In genomic region chr12:76404836-76405182, GRCm38 (mm10) we compare ENCODE assay signal across 9 mouse cellular contexts. TPM values are rescaled to one million over a fixed set of nuclear protein-coding genes. Genes with fewer than 3 reads are reported as not detected.
DNase-seq lines count a peak whose midpoint lies in the region; ATAC-seq and TF ChIP-seq lines count a peak whose summit lies in the region.
"Had no signal": no experiment of that assay in that cellular context is flagged by ENCODE, and none has a peak within 500 bp of the region (broad histone marks: within the 10 kb centered on the region; RNA-seq: fewer than 3 reads in every experiment).

No protein-coding gene starts in this region.

- H3K9me3 ChIP-seq in neural tube, embryonic 11.5 days (ENCODE audit: control insufficient read depth, low read length): no peaks in the 10 kb centered on the region
- no peaks in the 10 kb centered on the region for H3K9me3 ChIP-seq in forebrain, embryonic 16.5 days (ENCODE audit: control insufficient read depth, low read length)
- no peaks in the 10 kb centered on the region for H3K9me3 ChIP-seq in limb, embryonic 14.5 days (ENCODE audit: control insufficient read depth, low read length)

- TF ChIP-seq POLR2A in cerebellum, adult 2 months (IDR thresholded peaks at IDR 0.05; ENCODE audit: borderline replicate concordance, insufficient read depth, low read length): no peak
- no peak for TF ChIP-seq POLR2A in limb, embryonic 14.5 days (IDR thresholded peaks at IDR 0.05; ENCODE audit: borderline replicate concordance, extremely low read depth, insufficient read depth, insufficient read length)
- no peak for TF ChIP-seq POLR2A in small intestine, adult 2 months (IDR thresholded peaks at IDR 0.05; ENCODE audit: low read depth, low read length)

- H3K27ac ChIP-seq in cerebellum, adult 2 months (ENCODE audit: insufficient read depth, low read length): no peak overlapping the region
- no peak overlapping the region for H3K27ac ChIP-seq in neural tube, embryonic 11.5 days (ENCODE audit: low read depth, low read length)
- H3K27ac ChIP-seq in forebrain, embryonic 16.5 days (ENCODE audit: low read length): no peak overlapping the region
- H3K27ac ChIP-seq in limb, embryonic 14.5 days (replicated peaks; ENCODE audit: low read depth, low read length): no peak overlapping the region
- no peak overlapping the region for H3K27ac ChIP-seq in small intestine, adult 2 months (ENCODE audit: insufficient read depth, low read depth, low read length)

- peak in 1 of 2 experiments; percentile 44 for DNase-seq in cerebellum, adult 2 months
- DNase-seq in neural tube, embryonic 11.5 days (ENCODE audit: low spot score): no peak
- DNase-seq in neural tube, embryonic 10.5 days (ENCODE audit: extremely low spot score, low spot score): no peak
- DNase-seq in limb, embryonic 14.5 days (ENCODE audit: low spot score): no peak
- no peak for DNase-seq in retina, embryonic 14.5 days (ENCODE audit: low spot score)

- no peak overlapping the region for H3K9ac ChIP-seq in neural tube, embryonic 11.5 days (ENCODE audit: low read length)
- H3K9ac ChIP-seq in forebrain, embryonic 16.5 days (replicated peaks; ENCODE audit: low read depth, low read length): no peak overlapping the region
- no peak overlapping the region for H3K9ac ChIP-seq in limb, embryonic 14.5 days (ENCODE audit: low read depth, low read length, severe bottlenecking)

- WGBS in cerebellum, adult 2 months: 7% methylated on average over 20 of the region's 20 CpGs
- 9% methylated on average over 20 of the region's 20 CpGs for WGBS in neural tube, embryonic 11.5 days
- WGBS in forebrain, embryonic 16.5 days: 5% methylated on average over 20 of the region's 20 CpGs
- 9% methylated on average over 20 of the region's 20 CpGs for WGBS in limb, embryonic 14.5 days
- 10% methylated on average over 20 of the region's 20 CpGs for WGBS in small intestine, adult 2 months

- H3K4me3 ChIP-seq in cerebellum, adult 2 months (replicated peaks; ENCODE audit: insufficient read depth, low read depth, low read length): peak overlapping the region; percentile 85
- peak overlapping the region; percentile 63 for H3K4me3 ChIP-seq in neural tube, embryonic 11.5 days (ENCODE audit: low read depth, low read length)
- H3K4me3 ChIP-seq in forebrain, embryonic 16.5 days (replicated peaks; ENCODE audit: low read length): peak overlapping the region; percentile 77
- H3K4me3 ChIP-seq in limb, embryonic 14.5 days (replicated peaks; ENCODE audit: low read length): peak overlapping the region; percentile 66
- H3K4me3 ChIP-seq in small intestine, adult 2 months (ENCODE audit: low read depth, low read length): peak overlapping the region; percentile 90

- ATAC-seq in cerebellum, adult (ENCODE audit: insufficient number of reproducible peaks, low FRiP score, low TSS enrichment): no peak
- no peak for ATAC-seq in neural tube, embryonic 11.5 days (ENCODE audit: insufficient read depth, low FRiP score, low TSS enrichment)
- no peak for ATAC-seq in forebrain, embryonic 16.5 days
- ATAC-seq in limb, embryonic 14.5 days (ENCODE audit: low FRiP score, low read depth): no peak

- TF ChIP-seq CTCF in cerebellum, adult 2 months (IDR thresholded peaks at IDR 0.05; ENCODE audit: borderline replicate concordance, insufficient read depth, low read depth, low read length): no peak
- TF ChIP-seq CTCF in small intestine, adult 2 months (IDR thresholded peaks at IDR 0.05; ENCODE audit: extremely low read depth, insufficient read length, insufficient replicate concordance, low read depth, low read length): no peak

- H3K36me3 ChIP-seq in neural tube, embryonic 11.5 days (ENCODE audit: control insufficient read depth, insufficient read depth, low read length): no peaks in the 10 kb centered on the region
- H3K36me3 ChIP-seq in forebrain, embryonic 16.5 days (ENCODE audit: control insufficient read depth, insufficient read depth): no peaks in the 10 kb centered on the region
- H3K36me3 ChIP-seq in limb, embryonic 14.5 days (ENCODE audit: control insufficient read depth, insufficient read depth, low read length): no peaks in the 10 kb centered on the region
- H3K36me3 ChIP-seq in small intestine, adult 2 months (ENCODE audit: control insufficient read depth, insufficient read depth, low read length): no peaks in the 10 kb centered on the region

- H3K4me1 ChIP-seq in cerebellum, adult 2 months (ENCODE audit: control insufficient read depth, insufficient read depth, low read length): peaks cover 3% of the 10 kb centered on the region; the same call in 1 of the 2 replicates
- peaks cover 6% of the 10 kb centered on the region for H3K4me1 ChIP-seq in neural tube, embryonic 11.5 days (ENCODE audit: control insufficient read depth, insufficient read depth, low read length)
- peaks cover 20% of the 10 kb centered on the region for H3K4me1 ChIP-seq in forebrain, embryonic 16.5 days (replicated peaks; ENCODE audit: control insufficient read depth, insufficient read depth, low read length)
- H3K4me1 ChIP-seq in limb, embryonic 14.5 days (ENCODE audit: control insufficient read depth, insufficient read depth, low read length): peaks cover 18% of the 10 kb centered on the region; the same call in 1 of the 2 replicates
- H3K4me1 ChIP-seq in small intestine, adult 2 months (ENCODE audit: control insufficient read depth, insufficient read depth, insufficient read length, low read length): peaks cover 16% of the 10 kb centered on the region

- no peaks in the 10 kb centered on the region for H3K27me3 ChIP-seq in cerebellum, adult 2 months (ENCODE audit: control insufficient read depth, insufficient read depth, low read length)
- H3K27me3 ChIP-seq in neural tube, embryonic 11.5 days (ENCODE audit: control insufficient read depth, insufficient read depth, low read length): peaks cover 36% of the 10 kb centered on the region
- peaks cover 23% of the 10 kb centered on the region for H3K27me3 ChIP-seq in forebrain, embryonic 16.5 days (replicated peaks; ENCODE audit: control insufficient read depth, insufficient read depth, low read length)
- H3K27me3 ChIP-seq in limb, embryonic 14.5 days (ENCODE audit: control insufficient read depth, insufficient read depth, low read length): peaks cover 28% of the 10 kb centered on the region
- peaks cover 20% of the 10 kb centered on the region for H3K27me3 ChIP-seq in small intestine, adult 2 months (ENCODE audit: control insufficient read depth, insufficient read depth, low read length)

- H3K4me2 ChIP-seq in neural tube, embryonic 11.5 days (ENCODE audit: low read depth): peak overlapping the region; percentile 75
- peak overlapping the region; percentile 65 for H3K4me2 ChIP-seq in forebrain, embryonic 16.5 days (ENCODE audit: low read length)
- peak overlapping the region; percentile 90 for H3K4me2 ChIP-seq in limb, embryonic 14.5 days (replicated peaks; ENCODE audit: low read depth, low read length, severe bottlenecking)

RNA-seq across cellular contexts. Expression of gene Hspa2, which starts 0.8 kb away (rescaled TPM):
- 20.0 and 20.6 TPM in 2 replicates for polyA plus RNA-seq in cerebellum, adult 2 months (2012; rRNA removed)
- polyA plus RNA-seq in neural tube, embryonic 11.5 days (2014; fragmentation: Nextera tagmentation; extraction: Ambion mirVana): 5.1 and 6.0 TPM in 2 replicates
- 5.4 and 6.2 TPM in 2 replicates for polyA plus RNA-seq in forebrain, embryonic 16.5 days (2015; fragmentation: Nextera tagmentation; extraction: Ambion mirVana)
- 5.1 and 6.7 TPM in 2 replicates for polyA plus RNA-seq in limb, embryonic 14.5 days (2012; rRNA removed)
- 7.7 and 8.3 TPM in 2 replicates for polyA plus RNA-seq in limb, embryonic 14.5 days (2014; fragmentation: Nextera tagmentation; extraction: Ambion mirVana)
- polyA plus RNA-seq in small intestine, adult 2 months (2012; rRNA removed): 3.7 and 8.9 TPM in 2 replicates

RNA-seq across cellular contexts. Expression of gene Ppp1r36, which starts 12.5 kb away (rescaled TPM):
- polyA plus RNA-seq in cerebellum, adult 2 months (2012; rRNA removed): 0.72 and 0.90 TPM in 2 replicates
- 0.45 and 0.82 TPM in 2 replicates for polyA plus RNA-seq in neural tube, embryonic 11.5 days (2014; fragmentation: Nextera tagmentation; extraction: Ambion mirVana)
- 0.73 and 0.87 TPM in 2 replicates for polyA plus RNA-seq in forebrain, embryonic 16.5 days (2015; fragmentation: Nextera tagmentation; extraction: Ambion mirVana)
- 2.1 and 4.2 TPM in 2 replicates for polyA plus RNA-seq in limb, embryonic 14.5 days (2012; rRNA removed)
- 3.1 and 5.3 TPM in 2 replicates for polyA plus RNA-seq in limb, embryonic 14.5 days (2014; fragmentation: Nextera tagmentation; extraction: Ambion mirVana)
- polyA plus RNA-seq in small intestine, adult 2 months (2012; rRNA removed): not detected in 2 replicates
- polyA plus RNA-seq: C2C12 had no signal

RNA-seq across cellular contexts. Expression of gene Zbtb1, which starts 34.7 kb away (rescaled TPM):
- 3.2 and 3.3 TPM in 2 replicates for polyA plus RNA-seq in cerebellum, adult 2 months (2012; rRNA removed)
- polyA plus RNA-seq in neural tube, embryonic 11.5 days (2014; fragmentation: Nextera tagmentation; extraction: Ambion mirVana): 7.7 and 7.9 TPM in 2 replicates
- 4.6 and 5.5 TPM in 2 replicates for polyA plus RNA-seq in forebrain, embryonic 16.5 days (2015; fragmentation: Nextera tagmentation; extraction: Ambion mirVana)
- 6.2 and 6.9 TPM in 2 replicates for polyA plus RNA-seq in limb, embryonic 14.5 days (2012; rRNA removed)
- 9.4 and 10.5 TPM in 2 replicates for polyA plus RNA-seq in limb, embryonic 14.5 days (2014; fragmentation: Nextera tagmentation; extraction: Ambion mirVana)
- 0.55 and 0.89 TPM in 2 replicates for polyA plus RNA-seq in small intestine, adult 2 months (2012; rRNA removed)

RNA-seq across cellular contexts. Expression of gene Zbtb25, which starts 35.4 kb away (rescaled TPM):
- 16.7 and 18.8 TPM in 2 replicates for polyA plus RNA-seq in cerebellum, adult 2 months (2012; rRNA removed)
- 17.5 and 17.9 TPM in 2 replicates for polyA plus RNA-seq in neural tube, embryonic 11.5 days (2014; fragmentation: Nextera tagmentation; extraction: Ambion mirVana)
- 16.5 and 17.1 TPM in 2 replicates for polyA plus RNA-seq in forebrain, embryonic 16.5 days (2015; fragmentation: Nextera tagmentation; extraction: Ambion mirVana)
- 24.1 and 27.2 TPM in 2 replicates for polyA plus RNA-seq in limb, embryonic 14.5 days (2012; rRNA removed)
- 21.4 and 23.9 TPM in 2 replicates for polyA plus RNA-seq in limb, embryonic 14.5 days (2014; fragmentation: Nextera tagmentation; extraction: Ambion mirVana)
- 1.4 and 2.2 TPM in 2 replicates for polyA plus RNA-seq in small intestine, adult 2 months (2012; rRNA removed)
